Mouse (Mus musculus) intestine, embryonic 16.5 days (tissue): Measurements from ENCODE around the gene Pde6h. TPM values are rescaled to one million over a fixed set of nuclear protein-coding genes. Genes with fewer than 3 reads are reported as not detected.

Source experiments
- ATAC-seq: fragments of 200-750 bp; cut with Nextera tagmentation; 2 replicates; pipeline ENCODE4 v1.8.0; 2017; ENCODE audit warnings: moderate TSS enrichment, moderate library complexity
- H3K27ac ChIP-seq: fragments of 300-500 bp; sonication (generic); 2 replicates; pipeline ENCODE4 v1.5.1; 2014; ENCODE audit warnings: mild to moderate bottlenecking, low read length
- H3K27me3 ChIP-seq: fragments of 300-500 bp; sonication (generic); replicated peaks from 2 replicates; pipeline ENCODE4 v1.6.1; 2014; ENCODE audit warnings: low read length, control low read depth, mixed read lengths; ENCODE audit not compliant: control insufficient read depth, insufficient read depth
- H3K36me3 ChIP-seq: fragments of 300-500 bp; sonication (generic); 2 replicates; pipeline ENCODE4 v1.6.1; 2014; ENCODE audit warnings: low read length, control low read depth; ENCODE audit not compliant: control insufficient read depth, insufficient read depth
- H3K4me1 ChIP-seq: fragments of 300-500 bp; sonication (generic); 2 replicates; pipeline ENCODE4 v1.6.1; 2014; ENCODE audit warnings: low read length, control low read depth, mixed read lengths; ENCODE audit not compliant: control insufficient read depth, insufficient read depth
- H3K4me2 ChIP-seq: fragments of 300-500 bp; sonication (generic); 2 replicates; pipeline ENCODE4 v1.6.1; 2014; ENCODE audit warnings: low read depth, low read length, control low read depth
- H3K4me3 ChIP-seq: fragments of 300-500 bp; sonication (generic); 2 replicates; pipeline ENCODE4 v1.5.1; 2014; ENCODE audit warnings: mild to moderate bottlenecking, low read length
- H3K9ac ChIP-seq: fragments of 300-500 bp; sonication (generic); 2 replicates; pipeline ENCODE4 v1.6.1; 2014; ENCODE audit warnings: low read depth, low read length
- H3K9me3 ChIP-seq: fragments of 300-500 bp; sonication (generic); 2 replicates; pipeline ENCODE4 v1.6.1; 2016; ENCODE audit warnings: low read length, control low read depth; ENCODE audit not compliant: control insufficient read depth
- WGBS: fragments of 180-500 bp; shearing (Covaris S2); extraction: QIAGEN DNeasy Blood & Tissue Kit; methylation state at CpG from one replicate; pipeline ENCODE4 v1.1.7; 2014; 5-methylcytosine and 5-hydroxymethylcytosine counted together
- polyA plus RNA-seq: library from polyadenylated mRNA; unstranded; fragments of >200 nt; fragmentation: Nextera tagmentation; extraction: Ambion mirVana; gene quantifications from 2 replicates; pipeline ENCODE4 v1.2.1, GENCODE M21; 2015

Gene Pde6h
- polyA plus RNA-seq, 1 experiment from 2014 or later: 0.40 TPM

DNA sequence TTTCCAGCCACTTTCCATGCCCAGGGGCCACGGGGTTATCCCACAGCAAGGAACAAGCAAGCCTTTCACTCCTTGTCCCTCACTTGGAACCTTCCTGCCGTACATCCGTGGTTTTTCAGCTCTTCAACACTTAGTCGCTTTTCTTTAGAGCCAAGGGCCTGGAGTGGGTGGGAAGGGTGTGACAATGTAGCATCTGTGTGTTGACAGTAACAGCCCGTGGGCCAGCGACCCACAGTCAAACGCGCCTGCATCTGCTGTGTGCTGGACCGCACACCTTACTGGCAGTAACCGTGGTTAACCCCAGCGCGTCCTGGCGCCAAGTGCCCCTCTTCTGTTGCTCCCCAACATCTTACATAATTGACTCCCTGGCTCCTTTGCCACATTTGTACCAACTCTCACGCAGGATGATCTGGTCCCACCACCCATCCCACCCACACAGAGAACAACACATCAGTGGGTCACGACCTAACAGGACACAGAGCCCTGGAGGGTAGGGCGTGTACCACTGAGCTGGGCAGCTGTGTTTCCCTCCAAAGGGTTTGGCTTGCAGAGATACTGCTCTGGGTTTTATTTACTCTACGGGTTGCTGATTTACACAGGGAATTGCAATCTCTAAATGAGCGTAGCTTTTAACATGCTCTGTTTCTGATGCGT, 17.2 kb upstream of the Pde6h start:
- no peak overlapping the region for H3K27ac ChIP-seq
- no peaks in the 10 kb centered on the region for H3K36me3 ChIP-seq
- ATAC-seq: no peak
- H3K4me2 ChIP-seq: no peak overlapping the region
- no peaks in the 10 kb centered on the region for H3K9me3 ChIP-seq
- no peak overlapping the region for H3K4me3 ChIP-seq
- 69% methylated on average over 19 of the region's 19 CpGs for WGBS
- H3K9ac ChIP-seq: no peak overlapping the region
- H3K27me3 ChIP-seq: no peaks in the 10 kb centered on the region
- peaks cover 15% of the 10 kb centered on the region for H3K4me1 ChIP-seq

DNA sequence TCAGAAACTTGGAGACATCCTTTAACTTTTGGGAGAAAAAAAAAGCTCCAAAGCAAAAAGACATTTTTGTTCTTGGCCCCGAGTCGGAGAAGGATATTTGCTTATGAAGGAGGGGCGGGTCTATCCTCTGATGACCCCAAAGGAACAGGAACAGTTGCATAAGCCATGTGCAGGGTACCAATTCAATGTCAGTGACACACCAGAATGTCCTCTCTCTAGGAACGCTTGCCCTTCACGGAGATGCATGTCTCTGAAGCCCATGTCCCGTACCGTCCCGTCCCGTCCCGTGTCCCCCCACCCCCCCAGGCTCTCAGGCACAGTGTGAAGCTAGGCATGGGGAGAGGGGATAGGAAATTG, 16.7 kb upstream of the Pde6h start:
- WGBS: 59% methylated on average over 10 of the region's 10 CpGs

DNA sequence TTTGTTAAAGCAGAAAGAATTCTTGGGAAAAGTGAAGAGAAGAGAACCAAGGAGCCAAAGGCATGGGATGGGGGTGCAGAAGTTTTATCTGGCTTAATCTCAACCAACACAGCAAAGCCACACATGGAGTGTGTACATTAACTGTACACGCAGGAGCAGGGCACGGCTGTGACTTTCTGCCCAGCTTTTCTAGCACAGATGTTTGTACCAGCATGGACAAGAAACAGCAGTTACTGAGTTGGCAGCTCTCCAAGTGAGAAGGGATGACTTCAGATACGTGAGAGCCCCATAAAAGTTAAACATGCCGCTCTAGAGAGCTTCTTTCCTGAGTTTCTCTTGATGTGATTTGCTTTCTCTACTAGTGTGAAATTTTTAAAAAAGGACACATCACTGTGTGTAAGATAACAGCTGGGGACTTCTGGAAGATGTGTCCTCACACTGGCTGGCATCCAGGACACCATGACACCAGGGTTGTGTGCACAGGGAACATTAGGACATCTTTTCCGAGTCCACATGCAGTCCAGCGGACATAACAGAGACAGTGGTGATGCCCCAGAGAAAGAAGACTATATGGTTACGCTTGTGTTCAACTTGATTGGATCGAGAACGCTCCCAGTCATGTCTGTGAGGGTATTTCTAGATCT, 13.3 kb upstream of the Pde6h start:
- H3K27me3 ChIP-seq: no peaks in the 10 kb centered on the region
- no peak overlapping the region for H3K9ac ChIP-seq
- WGBS: 59% methylated on average over 9 of the region's 9 CpGs
- H3K27ac ChIP-seq: peak overlapping the region; percentile 74
- ATAC-seq: peak; percentile 59
- H3K36me3 ChIP-seq: no peaks in the 10 kb centered on the region
- no peak overlapping the region for H3K4me3 ChIP-seq
- H3K9me3 ChIP-seq: 0 out of 2 replicates have a peak, but pooled peaks cover 6% of the 10 kb centered on the region
- no peak overlapping the region for H3K4me2 ChIP-seq
- H3K4me1 ChIP-seq: peaks cover 28% of the 10 kb centered on the region

More for the DNA sequence above, 16.7 kb upstream of the Pde6h start:
- Histone ChIP-seq H3K4me2 (no peak overlapping the region), H3K9ac (no peak overlapping the region), H3K4me1 (peaks cover 15% of the 10 kb centered on the region), H3K9me3 (no peaks in the 10 kb centered on the region), H3K27me3 (no peaks in the 10 kb centered on the region), H3K36me3 (no peaks in the 10 kb centered on the region), H3K4me3 (no peak overlapping the region), H3K27ac (no peak overlapping the region)
- no peak for ATAC-seq

DNA sequence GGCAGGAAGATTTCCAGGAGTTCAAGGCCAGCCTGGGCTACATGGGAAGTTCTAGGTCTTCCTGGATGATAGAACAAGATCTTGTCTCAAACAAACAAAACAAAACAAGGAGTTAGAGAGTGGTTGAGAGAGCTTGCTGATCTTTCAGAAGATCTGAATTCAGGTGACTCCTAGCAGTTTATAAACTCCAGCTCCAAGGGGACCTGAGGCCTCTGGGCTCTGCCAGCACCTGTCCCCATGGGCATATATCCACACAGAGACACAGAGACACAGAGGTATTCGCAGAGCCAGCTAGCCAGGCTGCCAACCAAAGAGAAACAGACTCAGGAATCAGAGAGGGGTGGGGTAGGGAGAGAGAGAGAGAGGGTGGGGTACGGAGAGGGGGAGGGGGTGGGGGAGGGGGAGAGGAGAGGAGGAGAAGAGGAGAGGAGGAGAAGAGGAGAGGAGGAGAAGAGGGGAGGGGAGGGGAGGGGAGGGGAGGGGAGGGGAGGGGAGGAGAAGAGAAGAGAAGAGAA, 10.8 kb upstream of the Pde6h start:
- Histone ChIP-seq H3K9ac (no peak overlapping the region), H3K4me1 (peaks cover 28% of the 10 kb centered on the region), H3K36me3 (no peaks in the 10 kb centered on the region), H3K9me3 (0 out of 2 replicates have a peak, but pooled peaks cover 7% of the 10 kb centered on the region), H3K4me2 (no peak overlapping the region), H3K27ac (no peak overlapping the region), H3K27me3 (no peaks in the 10 kb centered on the region), H3K4me3 (no peak overlapping the region)
- ATAC-seq: no peak
- WGBS: 70% methylated on average over 1 of the region's 2 CpGs

DNA sequence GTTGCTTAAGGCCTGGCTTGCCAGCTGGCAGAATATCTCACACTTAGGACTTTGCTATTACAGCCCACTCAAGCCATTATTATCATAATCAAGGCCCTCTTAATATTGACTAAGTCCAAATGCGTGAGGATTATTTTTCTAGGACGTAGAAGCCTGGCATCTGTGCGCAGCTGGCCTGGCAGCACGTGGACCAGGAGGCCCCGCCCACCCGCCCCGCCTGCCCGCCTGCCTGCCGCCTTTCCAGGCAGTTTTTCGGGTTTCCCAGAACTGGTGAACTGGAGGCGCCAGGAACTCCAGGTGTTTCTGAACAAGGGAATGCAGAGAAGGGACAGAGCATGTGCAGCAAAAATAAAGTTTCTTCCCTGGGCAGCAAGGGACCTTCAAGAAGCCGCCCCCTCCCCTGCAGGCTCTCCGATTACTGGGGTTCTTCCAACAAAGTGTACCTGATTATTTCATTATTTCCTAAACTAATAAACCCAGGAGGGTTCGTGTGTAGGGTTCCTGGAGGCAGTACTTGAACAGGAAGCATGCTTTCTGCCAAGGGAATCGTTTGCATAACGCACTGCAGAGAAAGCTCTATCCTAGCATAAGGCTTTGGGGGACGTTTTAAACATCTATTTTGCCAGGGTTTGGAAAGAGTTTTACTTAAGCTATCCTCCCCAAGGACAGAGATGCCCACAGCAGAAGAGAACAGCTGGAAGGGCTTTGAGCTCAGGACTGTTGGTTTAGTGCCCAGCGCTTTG, 10.1 kb upstream of the Pde6h start:
- WGBS: 10% methylated on average over 18 of the region's 18 CpGs
- Histone ChIP-seq H3K27me3 (no peaks in the 10 kb centered on the region), H3K36me3 (no peaks in the 10 kb centered on the region), H3K9ac (peak overlapping the region; percentile 49), H3K4me3 (peak overlapping the region; percentile 20), H3K9me3 (0 out of 2 replicates have a peak, but pooled peaks cover 7% of the 10 kb centered on the region), H3K4me1 (peaks cover 30% of the 10 kb centered on the region), H3K4me2 (peak overlapping the region; percentile 43), H3K27ac (peak overlapping the region; percentile 52)
- peak; percentile 77 for ATAC-seq

DNA sequence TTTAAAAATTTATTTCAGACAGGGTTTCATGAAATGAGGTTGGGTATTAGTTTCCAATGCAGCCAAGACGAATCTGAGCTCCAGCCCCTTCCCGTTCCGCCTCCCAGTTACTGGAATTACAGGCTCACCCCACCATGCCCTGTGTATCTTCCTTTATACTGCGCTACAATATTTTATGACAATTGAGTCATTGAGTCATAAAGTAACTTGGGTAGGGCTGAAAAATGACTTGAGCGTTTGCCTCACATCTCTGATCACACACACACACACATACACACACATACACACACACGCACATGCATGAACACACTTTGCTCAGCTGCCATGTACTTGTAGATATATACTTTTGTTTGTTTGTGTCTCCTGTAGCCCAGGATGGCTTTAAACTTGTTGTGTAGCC, 9.4 kb upstream of the Pde6h start:
- ATAC-seq: no peak
- no peaks in the 10 kb centered on the region for H3K27me3 ChIP-seq
- H3K36me3 ChIP-seq: no peaks in the 10 kb centered on the region
- H3K9me3 ChIP-seq: 0 out of 2 replicates have a peak, but pooled peaks cover 7% of the 10 kb centered on the region
- no peak overlapping the region for H3K27ac ChIP-seq
- H3K4me1 ChIP-seq: peaks cover 30% of the 10 kb centered on the region
- no peak overlapping the region for H3K4me3 ChIP-seq
- H3K4me2 ChIP-seq: no peak overlapping the region
- H3K9ac ChIP-seq: no peak overlapping the region
- WGBS: 81% methylated on average over 6 of the region's 6 CpGs

DNA sequence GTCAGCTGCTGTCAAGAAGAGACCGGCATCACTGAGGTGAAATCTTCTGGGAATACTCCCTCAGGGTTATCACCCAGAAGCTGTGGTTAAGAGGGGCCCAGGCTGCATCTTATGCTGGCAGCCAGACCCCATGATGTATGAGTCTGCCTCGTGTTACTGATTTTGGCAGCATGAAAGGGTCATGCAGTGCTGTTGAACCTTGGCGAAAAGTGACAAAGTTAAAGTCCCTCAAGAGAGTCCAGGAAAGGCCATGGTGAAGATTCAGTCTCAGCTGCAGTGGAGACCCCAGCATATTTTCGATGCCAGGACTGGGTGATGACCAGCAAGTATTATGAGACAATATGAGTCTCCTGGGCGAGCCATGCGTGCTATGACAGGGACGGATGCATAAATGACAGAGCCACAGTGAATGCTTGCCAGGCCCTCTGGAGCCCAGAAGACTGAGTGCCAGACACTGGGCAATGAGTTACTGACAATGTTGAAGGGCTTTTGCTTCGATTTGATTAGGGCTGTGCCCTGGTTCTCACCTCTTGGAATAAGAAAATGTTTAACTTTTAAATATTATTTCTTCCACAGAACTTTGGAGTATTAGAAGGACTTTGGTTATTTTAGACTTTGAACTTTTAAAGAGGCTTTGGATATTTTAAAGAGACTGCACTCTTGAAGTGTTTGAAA, 7.8 kb upstream of the Pde6h start:
- Histone ChIP-seq H3K4me2 (no peak overlapping the region), H3K9ac (no peak overlapping the region), H3K27ac (no peak overlapping the region), H3K4me1 (peaks cover 19% of the 10 kb centered on the region), H3K9me3 (0 out of 2 replicates have a peak, but pooled peaks cover 7% of the 10 kb centered on the region), H3K27me3 (no peaks in the 10 kb centered on the region), H3K36me3 (no peaks in the 10 kb centered on the region), H3K4me3 (no peak overlapping the region)
- 79% methylated on average over 8 of the region's 8 CpGs for WGBS
- ATAC-seq: no peak

DNA sequence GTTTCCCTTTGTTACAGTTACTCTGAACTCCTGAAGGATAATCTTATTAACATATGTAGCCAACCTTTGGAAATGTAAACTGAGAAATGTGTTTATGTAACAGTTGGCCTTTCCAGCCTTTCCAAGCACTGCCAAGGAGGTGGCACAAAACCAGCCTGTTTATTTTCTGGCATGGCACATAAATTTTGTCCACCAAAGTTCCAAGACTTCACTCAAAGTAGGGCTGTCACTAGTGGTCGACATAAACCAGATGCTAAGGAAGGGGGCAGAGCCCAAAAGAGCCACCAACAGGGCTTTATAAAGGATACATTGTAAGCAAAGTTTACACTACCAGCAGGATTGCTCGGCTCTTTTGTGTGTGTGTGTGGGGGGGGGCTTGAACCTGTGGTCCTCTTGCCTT, 5.7 kb upstream of the Pde6h start:
- 13% methylated on average over 2 of the region's 2 CpGs for WGBS
- no peaks in the 10 kb centered on the region for H3K36me3 ChIP-seq
- H3K9me3 ChIP-seq: 0 out of 2 replicates have a peak, but pooled peaks cover 7% of the 10 kb centered on the region
- ATAC-seq: no peak
- H3K4me1 ChIP-seq: peaks cover 12% of the 10 kb centered on the region
- no peak overlapping the region for H3K4me3 ChIP-seq
- H3K27me3 ChIP-seq: no peaks in the 10 kb centered on the region
- H3K27ac ChIP-seq: no peak overlapping the region
- H3K4me2 ChIP-seq: no peak overlapping the region
- no peak overlapping the region for H3K9ac ChIP-seq
